Mouse (Mus musculus): Measurements from ENCODE around the gene Fmo4.

Gene Fmo4

GRCm38 (mm10) chr1:162813836-162814156, at the start of gene Fmo4:
Fmo4 (minus strand) TSS chr1:162813972.
- in situ Hi-C loops (cut with MboI, MseI) = no loop called here

- in situ Hi-C loops (cut with MboI, MseI) = no loop called here
These were observed 48.6 kb upstream of the Fmo4 start for GRCm38 (mm10) chr1:162862328-162862727.

- in situ Hi-C loops (cut with MboI, MseI) = no loop called here
These were observed 46.3 kb upstream of the Fmo4 start for GRCm38 (mm10) chr1:162859996-162860605.

GRCm38 (mm10) chr1:162859545-162859976, 45.8 kb upstream of the Fmo4 start:
- in situ Hi-C loops (cut with MboI, MseI) = no loop called here

- in situ Hi-C loops (cut with MboI, MseI) = no loop called here
These were observed 45.0 kb upstream of the Fmo4 start for GRCm38 (mm10) chr1:162858748-162859130.

- in situ Hi-C loops (cut with MboI, MseI) = no loop called here
These were observed 44.3 kb upstream of the Fmo4 start for GRCm38 (mm10) chr1:162857766-162858747.

DNA sequence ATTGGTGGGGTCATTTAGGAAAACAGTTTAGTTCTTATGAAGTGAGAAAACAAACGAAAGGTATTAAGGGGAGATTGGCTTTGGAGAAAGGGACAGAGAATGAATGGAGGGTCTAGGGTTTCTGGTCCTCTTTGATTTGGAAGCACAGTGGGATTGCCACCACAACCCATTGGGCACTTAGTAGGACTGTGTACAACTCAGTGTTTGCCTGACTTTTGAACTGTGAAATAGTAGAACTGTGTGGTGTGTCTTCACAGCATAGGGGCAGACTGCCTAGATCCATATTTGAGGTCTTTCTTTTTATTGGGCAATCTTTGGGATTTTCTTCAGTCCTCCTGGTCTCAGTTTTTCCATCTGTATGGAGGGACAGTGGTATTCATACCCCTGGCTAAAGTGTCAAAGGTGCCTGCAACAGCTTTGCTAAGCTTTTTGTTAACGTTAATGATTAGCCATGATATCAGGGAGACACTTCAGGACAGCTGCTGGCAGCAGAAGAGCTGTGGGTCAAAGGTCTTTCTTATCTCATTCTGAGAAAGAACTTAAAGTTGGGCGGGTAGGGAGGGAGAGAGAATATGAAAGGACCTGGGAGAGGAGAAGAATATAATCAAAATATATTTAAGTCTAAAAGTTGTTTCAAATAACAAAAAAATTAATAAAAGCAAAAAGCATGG, 40.2 kb upstream of the Fmo4 start:
- in situ Hi-C loops (cut with MboI, MseI) = no loop called here

GRCm38 (mm10) chr1:162847554-162847953, 33.8 kb upstream of the Fmo4 start:
- in situ Hi-C loops (cut with MboI, MseI) = no loop called here

DNA sequence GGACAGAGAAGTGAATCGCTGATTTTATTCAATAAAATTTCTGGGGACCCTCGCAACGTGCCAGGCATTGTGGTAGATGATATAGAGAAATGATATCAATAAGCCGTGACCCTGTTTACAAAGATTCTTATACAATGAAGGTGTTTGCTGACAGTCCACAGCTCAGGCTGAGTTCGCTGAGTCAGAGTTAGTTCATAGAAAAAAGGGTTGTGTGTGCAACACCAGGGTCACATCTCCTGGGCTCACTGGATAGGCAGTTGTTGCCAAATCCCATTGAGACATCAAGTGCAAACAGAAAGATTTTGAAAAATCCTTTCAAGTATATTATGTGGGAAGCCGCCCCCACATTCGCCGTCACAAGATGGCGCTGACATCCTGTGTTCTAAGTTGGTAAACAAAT, 26.4 kb upstream of the Fmo4 start:
- in situ Hi-C loops (cut with MboI, MseI) = no loop called here

DNA sequence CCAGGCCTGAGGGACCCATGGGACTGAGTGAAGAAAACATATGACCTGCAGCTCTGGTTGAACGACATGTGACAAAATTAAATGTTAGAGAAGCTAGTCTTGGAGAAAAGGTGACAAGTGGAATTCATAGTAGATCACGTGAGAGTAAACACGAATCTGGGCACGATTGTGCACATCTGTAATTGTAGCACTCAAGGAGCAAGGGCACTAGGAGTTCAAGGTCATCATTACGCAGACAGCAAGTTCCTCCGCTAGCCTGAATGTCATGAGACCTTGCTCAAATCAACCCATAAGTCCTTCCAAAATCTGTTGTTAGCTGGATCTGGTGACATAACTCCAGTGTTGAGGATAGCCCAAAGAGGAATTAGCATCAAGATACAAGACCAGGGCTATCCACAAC, 25.2 kb upstream of the Fmo4 start:
- in situ Hi-C loops (cut with MboI, MseI) = no loop called here

DNA sequence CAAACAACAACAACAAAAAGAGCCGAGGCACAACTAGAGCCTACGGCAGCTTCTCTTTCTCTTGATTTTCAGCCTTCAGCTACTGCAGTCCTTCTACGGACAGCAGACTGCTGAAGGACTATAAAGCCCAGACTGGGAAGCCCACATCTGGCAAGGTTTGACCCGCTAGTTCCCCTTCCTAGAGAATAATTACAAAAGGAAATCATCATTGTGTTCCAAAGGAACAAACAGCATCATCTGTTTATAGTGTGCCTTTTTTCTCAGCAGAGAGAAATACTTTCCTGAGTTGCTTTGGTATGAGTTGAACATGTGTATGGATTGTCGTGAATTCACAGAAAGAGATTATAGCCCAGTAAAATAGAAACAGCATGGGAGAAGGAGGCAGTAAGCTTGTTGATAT, 20.6 kb upstream of the Fmo4 start:
- in situ Hi-C loops (cut with MboI, MseI) = no loop called here

- in situ Hi-C loops (cut with MboI, MseI) = no loop called here
These were observed 18.8 kb upstream of the Fmo4 start for GRCm38 (mm10) chr1:162832574-162832953.

DNA sequence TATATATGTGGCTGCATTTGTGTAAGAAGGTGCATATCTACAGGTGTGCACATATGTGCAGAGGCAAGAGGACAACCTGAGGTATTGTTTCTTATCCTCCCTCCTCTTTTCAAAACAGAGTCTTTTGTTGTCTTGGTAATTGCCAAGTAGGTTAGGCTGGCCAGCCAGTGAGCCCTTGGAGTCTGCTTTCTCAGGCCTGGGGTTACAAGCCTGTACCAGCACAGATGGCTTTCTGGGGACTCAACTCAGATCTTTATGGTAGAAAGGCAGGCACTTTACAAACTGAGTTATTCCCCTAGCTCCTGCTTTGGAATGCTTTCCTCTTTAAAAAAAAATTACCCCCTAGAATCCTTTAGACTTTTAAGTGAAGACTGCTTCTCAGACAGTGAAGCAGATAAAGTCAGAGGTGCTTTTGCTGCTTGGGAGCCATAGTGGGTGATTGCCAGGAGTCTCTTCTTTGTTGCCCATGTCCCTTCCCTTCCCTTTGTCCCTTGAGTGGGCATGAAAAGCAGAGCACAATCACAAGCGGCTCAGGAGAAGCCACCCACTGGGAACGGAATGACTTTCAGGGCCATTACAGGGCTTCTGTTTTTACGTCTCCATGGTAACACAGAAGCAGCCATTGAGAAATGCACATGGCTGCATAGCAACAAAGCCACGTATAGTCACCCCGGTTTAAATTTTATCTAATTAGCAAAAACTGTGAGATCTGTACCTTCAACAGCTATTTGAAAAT, 18.2 kb upstream of the Fmo4 start:
- in situ Hi-C loops (cut with MboI, MseI) = no loop called here

DNA sequence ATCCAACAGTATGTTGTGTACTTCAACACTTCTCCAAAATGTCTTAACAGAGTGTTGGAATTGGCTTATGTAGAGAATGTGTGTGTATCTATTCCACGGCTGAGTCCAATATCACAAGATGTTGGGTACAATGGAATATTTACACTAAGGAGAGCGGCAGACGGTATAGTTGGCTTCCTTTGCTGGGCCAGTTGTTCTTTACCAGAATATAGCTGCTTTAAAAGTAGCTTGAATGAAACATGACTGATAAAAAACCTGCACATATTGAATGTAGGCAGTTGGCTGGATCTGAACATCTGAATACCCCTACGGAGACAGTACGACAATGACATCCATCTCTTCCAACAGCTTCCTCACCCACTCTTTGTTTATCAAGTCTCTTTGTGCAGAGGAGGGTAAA, 5.5 kb upstream of the Fmo4 start:
- in situ Hi-C loops (cut with MboI, MseI) = no loop called here

GRCm38 (mm10) chr1:162815381-162816127, 1.8 kb upstream of the Fmo4 start:
- in situ Hi-C loops (cut with MboI, MseI) = no loop called here

DNA sequence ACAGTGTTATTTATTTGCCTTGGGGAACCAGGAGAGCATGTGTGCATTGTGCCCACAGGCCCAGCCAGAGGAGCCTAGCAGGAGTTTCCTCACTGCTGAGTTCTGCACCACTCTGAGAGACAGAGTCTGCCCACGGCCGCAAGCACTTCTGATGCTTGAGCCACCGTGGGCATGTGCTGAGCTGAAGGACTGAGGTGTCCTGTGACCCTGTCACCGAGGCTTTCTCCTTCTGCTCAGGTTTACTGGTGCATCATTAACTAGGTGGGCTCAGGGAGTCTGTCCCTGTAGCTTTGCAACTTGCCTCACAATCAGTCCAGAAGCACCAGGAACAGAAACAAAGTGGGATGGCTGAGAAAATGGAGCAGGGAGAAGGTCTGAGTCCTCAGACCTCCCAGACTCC, 1.2 kb upstream of the Fmo4 start:
- in situ Hi-C loops (cut with MboI, MseI) = no loop called here

- in situ Hi-C loops (cut with MboI, MseI) = no loop called here
These were observed 483 bp downstream of the Fmo4 start for GRCm38 (mm10) chr1:162813143-162813835.

DNA sequence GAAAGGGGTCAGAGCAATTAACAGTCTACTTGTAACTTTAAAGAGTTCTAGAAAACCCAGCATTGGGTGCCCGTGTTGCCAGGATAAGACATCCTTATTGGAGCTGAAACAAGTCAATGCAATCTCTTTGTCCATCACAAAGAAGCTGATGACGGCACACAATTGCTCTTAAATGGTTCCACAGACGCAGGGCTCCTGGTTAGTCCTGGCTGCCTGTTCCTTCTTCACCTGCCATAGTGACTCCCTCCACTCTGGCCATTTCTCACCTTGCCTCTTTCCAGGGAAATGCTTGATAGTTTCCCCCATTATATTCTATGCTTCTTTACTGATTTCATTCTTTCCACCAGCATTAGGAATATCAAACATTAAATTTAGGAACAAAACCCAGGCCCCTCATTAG, 5.2 kb downstream of the Fmo4 start:
- in situ Hi-C loops (cut with MboI, MseI) = loop anchor here (5.0 kb wide), 1 partner anchor 59 kb away; the partner anchor contains the start of gene Fmo1

- in situ Hi-C loops (cut with MboI, MseI) = loop anchor here (5.0 kb wide), 1 partner anchor 60 kb away; the partner anchor contains the start of gene Fmo1
These were observed 6.3 kb downstream of the Fmo4 start for GRCm38 (mm10) chr1:162807441-162807840.

DNA sequence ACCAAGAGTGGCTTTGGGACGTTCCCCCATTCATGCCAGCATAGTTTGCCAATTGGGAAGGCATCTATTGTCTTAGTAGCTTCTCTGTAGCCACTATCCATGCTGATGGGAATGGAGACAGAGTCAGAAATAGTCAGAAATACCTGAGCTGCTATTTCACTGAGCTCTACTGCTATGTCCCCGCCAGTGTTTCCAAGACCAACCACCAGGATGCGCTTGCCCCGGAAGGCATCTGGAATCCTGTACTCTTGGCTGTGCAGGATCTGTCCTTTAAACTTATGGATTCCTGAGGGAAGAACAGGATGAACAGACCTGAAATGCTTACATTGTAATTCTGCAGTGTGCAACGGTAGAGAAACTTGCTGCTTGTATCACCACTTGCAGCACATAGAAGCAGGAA, 8.8 kb downstream of the Fmo4 start:
- in situ Hi-C loops (cut with MboI, MseI) = loop anchor here (5.0 kb wide), 1 partner anchor 62 kb away; the partner anchor contains the start of gene Fmo1
